Mouse (Mus musculus) olfactory bulb, adult 2 months (tissue): ENCODE results near the gene 1110008P14Rik.
"Not testable (repeated sequence)": the region's sequence is repeated elsewhere in the genome, so short reads cannot be mapped to it uniquely, and the experiment has no call there.

ENCODE experiments used
- CTCF ChIP-seq: fragments of 200-500 bp; IDR thresholded peaks from 2 replicates; pipeline ENCODE4 v1.5.1; 2012; ENCODE audit warnings: low read depth, mild to moderate bottlenecking, low read length, moderate library complexity; ENCODE audit not compliant: insufficient read depth
- POLR2A ChIP-seq: fragments of 200-500 bp; IDR thresholded peaks from 2 replicates; pipeline ENCODE4 v1.6.1; 2012; ENCODE audit warnings: mild to moderate bottlenecking, low read depth, low read length, moderate library complexity; ENCODE audit not compliant: insufficient read depth

- TF ChIP-seq CTCF, POLR2A: not testable (repeated sequence)
Observed at GRCm38 (mm10) chr2:32362274-32362673, 19.5 kb downstream of the 1110008P14Rik start.
